Mouse (Mus musculus) adrenal gland, postnatal 36 days (tissue): Measurements from ENCODE around the gene Tec. TPM values are rescaled to one million over a fixed set of nuclear protein-coding genes. Genes with fewer than 3 reads are reported as not detected.

Experiments used
- DNase-seq, 2 experiments: peaks; one replicate each; pipeline ENCODE4 v3.0.0; 2021; ENCODE audit warnings: mixed read lengths in 1 of 2
- long read RNA-seq, 2 experiments: library from polyadenylated mRNA; stranded (forward); transcript quantifications; one replicate each; pipeline ENCODE4 v2.0.0; 2021; ENCODE audit warnings: borderline sequencing depth in 2 of 2
- total RNA-seq, 2 experiments: library from RNA; stranded (reverse); gene quantifications; 2 replicates each; pipeline ENCODE4 v1.2.3; 2021

The Tec gene
- 1 to 10 TPM; 2.2 to 3.2 TPM for total RNA-seq
- long read RNA-seq, experiment 1: 0 reads
- long read RNA-seq, experiment 2, partial matches to known transcripts: 0 of 2 reads
- long read RNA-seq, experiment 2, other reads (novel, unspliced or antisense): 0 of 2 reads

GRCm38 (mm10) chr5:72868091-72868875 is at the start of gene Tec:
Gene Tec, minus strand, starts transcription at chr5:72868483.
- DNase-seq: peak; percentile 97 to 98

GRCm38 (mm10) chr5:72916851-72917250 is 48.6 kb upstream of the Tec start:
- no peak for DNase-seq

- DNase-seq: no peak
These were observed 47.8 kb upstream of the Tec start for GRCm38 (mm10) chr5:72916048-72916447.

GRCm38 (mm10) chr5:72914633-72915561 is 46.6 kb upstream of the Tec start:
- peak; percentile 64 to 74 for DNase-seq

GRCm38 (mm10) chr5:72913648-72914557 is 45.6 kb upstream of the Tec start, which contains the start of gene Slain2:
Gene Slain2, plus strand, starts transcription at chr5:72914304.
- peak; percentile 100 for DNase-seq

GRCm38 (mm10) chr5:72911284-72911683 is 43.0 kb upstream of the Tec start:
- DNase-seq: no peak

- no peak for DNase-seq
These were observed 42.1 kb upstream of the Tec start for GRCm38 (mm10) chr5:72910373-72910772.

- DNase-seq: no peak
These were observed 41.1 kb upstream of the Tec start for GRCm38 (mm10) chr5:72909363-72909762.

GRCm38 (mm10) chr5:72908324-72908936 is 40.1 kb upstream of the Tec start:
- DNase-seq: no peak

GRCm38 (mm10) chr5:72907402-72907801 is 39.1 kb upstream of the Tec start:
- no peak for DNase-seq

GRCm38 (mm10) chr5:72904903-72905790 is 36.9 kb upstream of the Tec start:
- peak in 1 of 2 experiments; percentile 15 for DNase-seq

GRCm38 (mm10) chr5:72902876-72903516 is 34.7 kb upstream of the Tec start:
- DNase-seq: no peak

GRCm38 (mm10) chr5:72902312-72902711 is 34.0 kb upstream of the Tec start:
- DNase-seq: no peak

- no peak for DNase-seq
These were observed 33.6 kb upstream of the Tec start for GRCm38 (mm10) chr5:72901866-72902265.

GRCm38 (mm10) chr5:72899255-72899654 is 31.0 kb upstream of the Tec start:
- no peak for DNase-seq

GRCm38 (mm10) chr5:72897998-72898397 is 29.7 kb upstream of the Tec start:
- no peak for DNase-seq

GRCm38 (mm10) chr5:72896478-72897279 is 28.4 kb upstream of the Tec start:
- no peak for DNase-seq

- DNase-seq: no peak
These were observed 27.0 kb upstream of the Tec start for GRCm38 (mm10) chr5:72895261-72895660.

- DNase-seq: no peak
These were observed 25.7 kb upstream of the Tec start for GRCm38 (mm10) chr5:72893987-72894386.
